7 mouse cellular contexts compared by ENCODE assay signal in genomic region chr14:121455527-121455926, GRCm38 (mm10). TPM values are rescaled to one million over a fixed set of nuclear protein-coding genes. Genes with fewer than 3 reads are reported as not detected.
DNase-seq lines count a peak whose midpoint lies in the region; ATAC-seq and TF ChIP-seq lines count a peak whose summit lies in the region.

No protein-coding gene starts in this region.

- TF ChIP-seq CTCF in G1E (IDR thresholded peaks at IDR 0.05; ENCODE audit: low read depth, low read length): peak; percentile 96
- TF ChIP-seq CTCF in lung, adult 2 months (IDR thresholded peaks at IDR 0.05; ENCODE audit: insufficient read depth, low read length): peak; percentile 89

- TF ChIP-seq POLR2A in lung, adult 2 months (IDR thresholded peaks at IDR 0.05; ENCODE audit: borderline replicate concordance, extremely low read depth, low read depth, low read length): no peak

- DNase-seq in CD4-positive, CD25-positive, alpha-beta regulatory T cell, adult 2 months (ENCODE audit: low read depth, low spot score): peak; percentile 84
- peak; percentile 56 for DNase-seq in G1E (ENCODE audit: low spot score)
- peak; percentile 23 for DNase-seq in cerebellum, adult 11-12 months
- DNase-seq in forelimb bud, embryonic 11.5 days (ENCODE audit: low read depth, low spot score): peak; percentile 82
- peak; percentile 64 for DNase-seq in kidney, postnatal 14 days
- peak; percentile 57 for DNase-seq in lung, adult 2 months
- DNase-seq in right cerebral cortex, postnatal 4 days: peak; percentile 69

- 0 out of 2 replicates have a peak, but pooled peaks have one; percentile 30 for ATAC-seq in G1E (ENCODE audit: extremely low read depth, insufficient number of reproducible peaks, low FRiP score, poor library complexity, severe bottlenecking)

- H3K4me3 ChIP-seq in G1E (ENCODE audit: low read depth, low read length): no peak overlapping the region
- H3K4me3 ChIP-seq in lung, adult 2 months (replicated peaks; ENCODE audit: extremely low read depth, low read depth, low read length): no peak overlapping the region

- H3K36me3 ChIP-seq in G1E (replicated peaks): no peaks in the 10 kb centered on the region

- no peaks in the 10 kb centered on the region for H3K9me3 ChIP-seq in G1E (replicated peaks)

- H3K27me3 ChIP-seq in G1E (ENCODE audit: insufficient read depth, low read length): peaks cover 4% of the 10 kb centered on the region; the same call in 1 of the 2 replicates

- peaks cover 14% of the 10 kb centered on the region for H3K4me1 ChIP-seq in G1E (ENCODE audit: insufficient read depth, low read depth, low read length)
- 0 out of 2 replicates have a peak, but pooled peaks cover 4% of the 10 kb centered on the region for H3K4me1 ChIP-seq in lung, adult 2 months (ENCODE audit: control insufficient read depth, insufficient read depth, low read length)

- 7% methylated on average over 6 of the region's 6 CpGs for WGBS in lung, adult 2 months

RNA-seq across cellular contexts. Expression of gene Slc15a1, which starts 49.5 kb away (rescaled TPM):
- total RNA-seq in G1E (2014; fragmentation: Nextera tagmentation): not detected in 2 replicates
- 0.05 and 0.12 TPM in 2 replicates for total RNA-seq in G1E (2017)
- polyA plus RNA-seq in G1E (2012): not detected in 2 replicates
- polyA plus RNA-seq in lung, adult 2 months (2012; rRNA removed): 1.5 and 2.4 TPM in 2 replicates

Comparison
In these comparisons a context has a peak if more than half of its experiments do, and no peak if none do; other contexts are left out.
1. DNase-seq: peak in every context shown above with its lines; median percentile 84 in CD4-positive, CD25-positive, alpha-beta regulatory T cell, adult 2 months; 82 in forelimb bud, embryonic 11.5 days; 69 in right cerebral cortex, postnatal 4 days; 64 in kidney, postnatal 14 days; 57 in lung, adult 2 months; 56 in G1E; 23 in cerebellum, adult 11-12 months.